Mouse (Mus musculus): ENCODE measurements at regions not wholly inside any gene's neighbourhood (a gene's known extent, or its start where the extent isn't known, plus 50 kb on each side); places are given as distances from the start of the nearest gene placed in this dataset.
"Not testable (repeated sequence)": the region's sequence is repeated elsewhere in the genome, so short reads cannot be mapped to it uniquely, and the experiment has no call there.

DNA sequence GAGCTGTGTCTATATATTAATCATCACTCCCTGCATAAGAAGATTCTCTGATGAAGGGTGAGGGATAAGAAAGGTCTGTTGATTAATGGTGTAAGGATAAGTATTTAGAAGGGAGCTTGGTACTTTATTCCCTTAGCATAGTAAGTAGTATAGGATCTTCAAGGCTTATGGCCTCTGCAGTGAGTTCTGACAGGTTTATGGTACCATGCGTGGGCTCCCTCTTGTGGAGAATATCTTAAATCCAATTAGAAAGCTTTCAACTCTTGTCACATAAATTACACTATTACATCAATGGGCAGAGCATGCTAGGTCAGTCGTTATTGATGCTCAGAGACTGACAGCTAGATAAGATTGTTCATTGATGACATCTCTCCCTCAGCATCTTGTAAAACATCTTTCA lies 112.7 kb upstream of the Grin3a start:
- ChIA-PET POLR2A (no interaction called here), CTCF (interaction anchor here (0.6 to 2.2 kb wide), 4 partner anchors 9 to 270 kb away, joined by 3 to 22 read pairs (median 8); no protein-coding TSS in a partner anchor)

DNA sequence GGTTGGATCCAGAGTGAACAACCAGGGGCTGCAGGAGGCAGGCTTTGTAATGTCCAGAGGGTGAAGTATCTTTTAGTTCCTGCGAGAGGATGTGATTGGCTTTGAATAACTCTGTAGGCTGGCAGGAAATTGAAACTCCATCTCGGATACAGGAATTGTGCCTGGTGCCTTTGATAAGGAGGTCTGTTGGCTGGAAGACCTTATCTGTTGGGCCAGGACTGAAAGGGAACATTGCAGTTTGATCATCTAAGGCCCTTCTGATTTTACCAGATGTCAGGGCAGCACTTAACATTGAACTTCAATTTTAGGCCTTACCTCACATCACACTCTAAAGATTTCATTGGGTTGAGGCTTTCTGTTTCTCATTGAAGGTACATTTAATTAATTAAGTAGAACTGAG lies 111.3 kb upstream of the Grin3a start:
- CTCF ChIA-PET: no interaction called here
- POLR2A ChIA-PET: no interaction called here

DNA sequence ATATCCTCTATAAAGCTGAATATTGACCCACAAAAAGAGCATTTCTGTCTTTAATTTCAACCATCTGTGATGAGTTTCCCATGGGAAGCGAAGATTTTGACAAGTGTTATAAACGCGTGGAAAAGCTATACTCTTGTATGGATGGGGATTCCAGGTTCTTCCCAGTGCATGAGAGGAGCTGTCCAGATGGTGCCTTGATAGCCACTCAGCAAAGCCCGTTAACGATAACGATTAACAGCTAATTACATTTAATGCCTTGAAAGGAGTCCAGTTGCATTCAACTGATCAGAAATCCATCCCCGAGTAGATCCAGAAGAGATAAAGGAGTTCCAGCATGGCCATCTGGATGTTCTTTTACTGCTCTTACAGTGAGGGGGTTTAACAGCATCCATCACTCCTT lies 100.8 kb upstream of the Grin3a start:
- POLR2A ChIA-PET: no interaction called here
- CTCF ChIA-PET: no interaction called here

DNA sequence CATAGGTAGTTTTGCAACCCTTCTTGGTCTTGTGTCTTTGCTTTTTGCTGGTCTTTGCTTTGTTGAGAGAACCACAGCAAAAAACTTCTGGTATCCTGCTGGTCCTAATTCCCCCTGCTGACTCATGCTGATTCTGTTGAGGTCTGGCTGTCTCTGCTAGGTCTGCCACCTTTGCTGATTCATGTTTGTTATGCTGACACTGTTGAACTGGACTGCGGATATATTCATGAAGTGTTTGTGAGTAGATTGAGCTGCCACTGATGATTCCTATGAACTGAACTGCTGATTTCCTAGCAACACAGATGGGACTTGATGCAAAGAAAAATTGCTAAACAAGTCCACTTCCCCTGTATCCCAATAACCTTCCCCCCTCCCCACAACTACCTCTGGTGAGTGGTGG lies 91.9 kb upstream of the Grin3a start:
- ChIA-PET CTCF (no interaction called here), POLR2A (no interaction called here)

DNA sequence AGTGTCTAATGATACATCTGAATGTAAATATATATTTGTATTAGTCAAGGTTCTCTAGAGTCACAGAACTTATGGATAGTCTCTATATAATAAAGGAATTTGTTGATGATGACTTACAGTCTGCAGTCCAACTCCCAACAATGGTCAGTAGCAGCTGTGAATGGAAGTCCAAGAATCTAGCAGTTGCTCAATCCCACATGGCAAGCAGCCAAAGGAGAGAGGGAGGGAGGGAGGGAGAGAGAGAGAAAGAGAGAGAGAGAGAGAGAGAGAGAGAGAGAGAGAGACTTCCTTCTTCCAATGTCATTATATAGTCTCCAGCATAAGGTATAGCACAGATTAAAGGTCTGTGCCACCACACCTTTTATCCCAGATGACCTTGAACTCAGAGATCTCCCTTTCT lies 84.1 kb upstream of the Grin3a start:
- CTCF ChIA-PET, POLR2A ChIA-PET: not testable (repeated sequence)

DNA sequence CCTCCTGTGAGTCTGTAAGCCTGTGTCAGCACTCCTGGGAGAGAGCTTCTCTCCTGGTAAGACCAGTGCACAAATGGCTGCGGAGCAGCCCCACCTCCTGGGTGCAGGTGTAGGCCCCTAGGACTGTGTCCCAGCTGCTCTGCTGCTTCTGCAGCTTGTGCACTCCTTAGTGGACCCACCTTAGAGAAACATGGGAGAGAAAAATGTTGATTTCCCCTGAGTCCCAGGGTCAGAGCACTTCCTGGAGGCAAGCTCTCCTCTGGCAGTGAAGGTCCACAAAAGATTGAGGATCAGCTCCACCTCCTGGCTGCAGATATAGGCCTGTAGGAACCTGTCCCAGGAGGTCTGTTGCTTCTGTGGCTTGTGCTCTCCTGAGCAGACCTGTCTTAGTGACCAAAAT lies 81.5 kb upstream of the Grin3a start:
- ChIA-PET CTCF (no interaction called here), POLR2A (no interaction called here)

DNA sequence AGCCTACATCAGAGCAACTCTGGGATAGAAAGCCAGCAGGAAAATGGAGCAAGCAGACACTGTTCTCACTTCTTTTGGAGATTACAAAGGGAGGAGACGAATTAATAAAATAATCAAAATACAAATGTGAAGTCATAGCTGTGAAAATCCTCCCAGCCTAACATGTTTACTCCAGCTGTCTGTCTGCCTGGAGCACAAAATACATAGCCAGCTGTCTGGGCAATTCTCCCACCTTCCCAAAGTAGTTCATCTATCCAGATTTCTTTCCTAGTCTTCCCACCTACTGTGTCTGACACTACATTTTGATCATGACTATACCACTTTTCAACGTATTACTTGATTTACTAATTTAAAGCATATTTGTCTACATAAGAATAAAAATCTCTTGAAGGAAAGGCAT lies 68.7 kb upstream of the Grin3a start:
- CTCF ChIA-PET: no interaction called here
- POLR2A ChIA-PET: no interaction called here

DNA sequence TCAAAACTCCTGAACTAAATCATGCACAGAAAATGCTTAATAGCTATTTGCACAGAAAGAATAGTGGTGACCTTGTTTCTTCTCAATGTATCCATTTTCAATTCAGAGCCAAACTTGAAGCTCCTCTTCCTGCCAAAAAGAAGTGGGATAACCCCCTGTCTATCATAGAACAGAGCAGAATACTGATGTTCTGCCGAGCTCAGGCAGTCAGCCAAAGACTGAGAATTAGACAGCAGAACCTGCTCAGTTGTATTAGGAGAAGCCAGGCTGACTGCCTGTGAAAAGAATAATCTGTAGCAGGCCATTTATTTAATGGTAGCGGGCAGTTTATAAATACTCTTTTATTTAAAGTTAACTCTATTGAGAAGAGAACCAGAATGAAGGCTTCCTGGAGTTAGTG lies 68.1 kb upstream of the Grin3a start:
- ChIA-PET POLR2A (no interaction called here), CTCF (no interaction called here)
